Mouse (Mus musculus) liver, postnatal 0 days (tissue): ENCODE measurements around the gene Med23. TPM values are rescaled to one million over a fixed set of nuclear protein-coding genes. Genes with fewer than 3 reads are reported as not detected.

Experiments
- ATAC-seq: fragments of 200-750 bp; cut with Nextera tagmentation; 2 replicates; pipeline ENCODE4 v1.8.0; 2017; ENCODE audit warnings: mild to moderate bottlenecking, moderate library complexity
- DNase-seq: peaks from one replicate; pipeline ENCODE4 v3.0.0-alpha.2; 2016
- H3K27ac ChIP-seq: fragments of 300-500 bp; sonication (generic); 2 replicates; pipeline ENCODE4 v1.5.1; 2014; ENCODE audit warnings: antibody characterized with exemption, moderate library complexity, mild to moderate bottlenecking, low read depth
- H3K27me3 ChIP-seq: fragments of 300-500 bp; sonication (generic); 2 replicates; pipeline ENCODE4 v1.6.1; 2014; ENCODE audit warnings: low read length, control low read depth, mixed read lengths; ENCODE audit not compliant: insufficient read depth
- H3K36me3 ChIP-seq: fragments of 300-500 bp; sonication (generic); replicated peaks from 2 replicates; pipeline ENCODE4 v1.6.1; 2014; ENCODE audit warnings: mild to moderate bottlenecking, control low read depth, low read length, moderate library complexity, mixed read lengths; ENCODE audit not compliant: insufficient read depth
- H3K4me1 ChIP-seq: fragments of 300-500 bp; sonication (generic); 2 replicates; pipeline ENCODE4 v1.6.1; 2014; ENCODE audit warnings: antibody characterized with exemption, mild to moderate bottlenecking, control low read depth; ENCODE audit not compliant: insufficient read depth
- H3K4me2 ChIP-seq: fragments of 300-500 bp; sonication (generic); 2 replicates; pipeline ENCODE4 v1.6.1; 2014; ENCODE audit warnings: low read depth, mild to moderate bottlenecking, low read length, moderate library complexity, mixed read lengths
- H3K4me3 ChIP-seq: fragments of 300-500 bp; sonication (generic); 2 replicates; pipeline ENCODE4 v1.5.1; 2014; ENCODE audit warnings: low read depth, low read length
- H3K9ac ChIP-seq: fragments of 300-500 bp; sonication (generic); replicated peaks from 2 replicates; pipeline ENCODE4 v1.6.1; 2014; ENCODE audit warnings: mild to moderate bottlenecking, moderate library complexity
- H3K9me3 ChIP-seq: fragments of 300-500 bp; sonication (generic); 2 replicates; pipeline ENCODE4 v1.6.1; 2016; ENCODE audit warnings: mild to moderate bottlenecking, control low read depth, low read length, mixed read lengths
- CTCF ChIP-seq: sonication (generic); IDR thresholded peaks from 2 replicates; pipeline ENCODE4 v1.5.1; 2016; ENCODE audit warnings: antibody characterized with exemption, low read depth
- EP300 ChIP-seq: IDR thresholded peaks from 2 replicates; pipeline ENCODE4 v1.6.1; 2016; ENCODE audit warnings: antibody characterized with exemption, low read depth, mild to moderate bottlenecking
- WGBS: fragments of 180-500 bp; shearing (Covaris S2); extraction: QIAGEN DNeasy Blood & Tissue Kit; methylation state at CpG from one replicate; pipeline ENCODE4 v1.1.7; 2014; ENCODE audit not compliant: insufficient replicate concordance; 5-methylcytosine and 5-hydroxymethylcytosine counted together
- polyA plus RNA-seq: library from polyadenylated mRNA; unstranded; fragments of >200 nt; fragmentation: Nextera tagmentation; extraction: Ambion mirVana; gene quantifications from 2 replicates; pipeline ENCODE4 v1.2.1, GENCODE M21; 2015

Gene Med23
- 3.0 and 3.4 TPM in 2 replicates for polyA plus RNA-seq

GRCm38 (mm10) chr10:24869760-24870290, at the start of gene Med23:
Gene Med23, plus strand, starts transcription at chr10:24869986.
- Histone ChIP-seq H3K36me3 (peaks cover 19% of the 10 kb centered on the region), H3K9me3 (no peaks in the 10 kb centered on the region), H3K27me3 (no peaks in the 10 kb centered on the region), H3K27ac (peak within 1 kb of the TSS; percentile 49), H3K4me1 (no peaks in the 10 kb centered on the region), H3K9ac (peak within 1 kb of the TSS; percentile 89), H3K4me3 (peak within 1 kb of the TSS; percentile 95), H3K4me2 (peak within 1 kb of the TSS; percentile 75)
- peak; percentile 97 for DNase-seq
- under 1% methylated on average over 36 of the region's 36 CpGs for WGBS
- TF ChIP-seq EP300 (0 out of 2 replicates have a peak, but pooled peaks have one; percentile 11), CTCF (peak; percentile 97)
- ATAC-seq: peak; percentile 100

GRCm38 (mm10) chr10:24821990-24822676, 47.7 kb upstream of the Med23 start:
- DNase-seq (no peak), ATAC-seq (peak; percentile 48)
- Histone ChIP-seq H3K4me2 (no peak overlapping the region), H3K4me3 (no peak overlapping the region), H3K27ac (no peak overlapping the region), H3K27me3 (no peaks in the 10 kb centered on the region), H3K4me1 (no peaks in the 10 kb centered on the region), H3K9ac (no peak overlapping the region), H3K36me3 (no peaks in the 10 kb centered on the region), H3K9me3 (no peaks in the 10 kb centered on the region)
- no peak for TF ChIP-seq CTCF
- TF ChIP-seq EP300: no peak
- 47% methylated on average over 4 of the region's 4 CpGs for WGBS

- no peak for DNase-seq
- ATAC-seq: no peak
- H3K36me3 ChIP-seq: no peaks in the 10 kb centered on the region
- no peak overlapping the region for H3K4me3 ChIP-seq
- TF ChIP-seq CTCF: no peak
- TF ChIP-seq EP300: no peak
- H3K27ac ChIP-seq: no peak overlapping the region
- H3K9ac ChIP-seq: no peak overlapping the region
- H3K27me3 ChIP-seq: no peaks in the 10 kb centered on the region
- no peak overlapping the region for H3K4me2 ChIP-seq
- H3K4me1 ChIP-seq: 0 out of 2 replicates have a peak, but pooled peaks cover 3% of the 10 kb centered on the region
- H3K9me3 ChIP-seq: no peaks in the 10 kb centered on the region
- WGBS: 68% methylated on average over 1 of the region's 1 CpGs
Observed at GRCm38 (mm10) chr10:24822842-24823241, 46.9 kb upstream of the Med23 start.

- Histone ChIP-seq H3K4me3 (peak overlapping the region; percentile 24; the same call in 1 of the 2 replicates), H3K9me3 (no peaks in the 10 kb centered on the region), H3K27ac (peak overlapping the region; percentile 30; the same call in 1 of the 2 replicates), H3K4me2 (peak overlapping the region; percentile 52), H3K36me3 (no peaks in the 10 kb centered on the region), H3K9ac (peak overlapping the region; percentile 3; the same call in 1 of the 2 replicates), H3K27me3 (no peaks in the 10 kb centered on the region), H3K4me1 (0 out of 2 replicates have a peak, but pooled peaks cover 3% of the 10 kb centered on the region)
- no peak for TF ChIP-seq EP300
- TF ChIP-seq CTCF: no peak
- DNase-seq (no peak), ATAC-seq (peak; percentile 85)
- 33% methylated on average over 1 of the region's 1 CpGs for WGBS
Observed at GRCm38 (mm10) chr10:24823265-24823664, 46.5 kb upstream of the Med23 start.

GRCm38 (mm10) chr10:24823697-24824535, 45.9 kb upstream of the Med23 start:
- H3K9ac ChIP-seq: peak overlapping the region; percentile 3; the same call in 1 of the 2 replicates
- H3K4me2 ChIP-seq: peak overlapping the region; percentile 52
- no peaks in the 10 kb centered on the region for H3K9me3 ChIP-seq
- 43% methylated on average over 16 of the region's 16 CpGs for WGBS
- H3K36me3 ChIP-seq: no peaks in the 10 kb centered on the region
- DNase-seq: peak; percentile 20
- peak overlapping the region; percentile 30; the same call in 1 of the 2 replicates for H3K27ac ChIP-seq
- TF ChIP-seq EP300 (no peak), CTCF (no peak)
- H3K27me3 ChIP-seq: no peaks in the 10 kb centered on the region
- 0 out of 2 replicates have a peak, but pooled peaks cover 3% of the 10 kb centered on the region for H3K4me1 ChIP-seq
- peak; percentile 69 for ATAC-seq
- peak overlapping the region; percentile 24 for H3K4me3 ChIP-seq
